Comparison of ENCODE assay signal across 16 mouse cellular contexts in genomic region chr4:105641582-105641981, GRCm38 (mm10).
DNase-seq lines count a peak whose midpoint lies in the region; ATAC-seq and TF ChIP-seq lines count a peak whose summit lies in the region.
"Had no signal": no experiment of that assay in that cellular context is flagged by ENCODE, and none has a peak within 500 bp of the region (broad histone marks: within the 10 kb centered on the region; RNA-seq: fewer than 3 reads in every experiment).

No protein-coding gene starts in this region.

- H3K79me3 ChIP-seq in C2C12 (ENCODE audit: low read depth): no peaks in the 10 kb centered on the region

- no peak overlapping the region for H3K9ac ChIP-seq in liver, embryonic 16.5 days (ENCODE audit: low read depth, low read length)
- H3K9ac ChIP-seq: embryonic facial prominence, embryonic 15.5 days; liver, embryonic 15.5 days had no signal

- H3K27me3 ChIP-seq in liver, embryonic 16.5 days (ENCODE audit: control insufficient read depth, insufficient read depth, low read depth, low read length): no peaks in the 10 kb centered on the region
- H3K27me3 ChIP-seq in C2C12 (ENCODE audit: control insufficient read depth, insufficient read depth, insufficient read length): no peaks in the 10 kb centered on the region
- H3K27me3 ChIP-seq: embryonic facial prominence, embryonic 15.5 days; liver, embryonic 15.5 days had no signal

- no peak overlapping the region for H3ac ChIP-seq in C2C12 (ENCODE audit: control insufficient read depth, insufficient read length, low read depth)

- DNase-seq in gastrocnemius, adult 18-20 months (ENCODE audit: low spot score): peak; percentile 66
- DNase-seq in gastrocnemius, postnatal 10 days: no peak
- DNase-seq in liver: no peak
- peak; percentile 26 for DNase-seq in lung, postnatal 10 days
- no peak for DNase-seq in thymus, postnatal 4 days
- DNase-seq: B cell, adult 2 months; cerebellum, adult 11 months; right cerebral cortex, postnatal 25 days; thymus, postnatal 14 days had no signal

- H3K27ac ChIP-seq in liver, embryonic 16.5 days (ENCODE audit: low read length): peak overlapping the region; percentile 34; the same call in 1 of the 2 replicates
- H3K27ac ChIP-seq: embryonic facial prominence, embryonic 15.5 days; liver, embryonic 15.5 days had no signal

- no peaks in the 10 kb centered on the region for H3K9me3 ChIP-seq in liver, embryonic 16.5 days (replicated peaks; ENCODE audit: control insufficient read depth, low read length)
- H3K9me3 ChIP-seq: embryonic facial prominence, embryonic 15.5 days; liver, embryonic 15.5 days had no signal

- 0 out of 2 replicates have a peak, but pooled peaks cover 2% of the 10 kb centered on the region for H3K4me1 ChIP-seq in liver, embryonic 16.5 days (ENCODE audit: control insufficient read depth, low read depth, low read length)
- H3K4me1 ChIP-seq: embryonic facial prominence, embryonic 15.5 days; liver, embryonic 15.5 days had no signal

- no peak for TF ChIP-seq CTCF in C2C12 (IDR thresholded peaks at IDR 0.05; ENCODE audit: control insufficient read depth, insufficient read depth, insufficient read length)

- no peak overlapping the region for H3K4me3 ChIP-seq in liver, embryonic 16.5 days (ENCODE audit: low read depth, low read length)
- no peak overlapping the region for H3K4me3 ChIP-seq in C2C12 (ENCODE audit: insufficient read depth, poor library complexity, severe bottlenecking)
- H3K4me3 ChIP-seq: embryonic facial prominence, embryonic 15.5 days; liver, embryonic 15.5 days had no signal

- 54% methylated on average over 4 of the region's 4 CpGs for WGBS in liver, embryonic 16.5 days (ENCODE audit: insufficient replicate concordance)

- H3K79me2 ChIP-seq in C2C12 (ENCODE audit: control insufficient read depth, insufficient read depth): no peaks in the 10 kb centered on the region

- H3K36me3 ChIP-seq in liver, embryonic 16.5 days (ENCODE audit: control insufficient read depth, insufficient read depth): no peaks in the 10 kb centered on the region
- no peaks in the 10 kb centered on the region for H3K36me3 ChIP-seq in C2C12 (ENCODE audit: control insufficient read depth, insufficient read depth)
- H3K36me3 ChIP-seq: embryonic facial prominence, embryonic 15.5 days; liver, embryonic 15.5 days had no signal

- H3K4me2 ChIP-seq in liver, embryonic 16.5 days (ENCODE audit: low read depth, low read length): no peak overlapping the region
- H3K4me2 ChIP-seq: embryonic facial prominence, embryonic 15.5 days; liver, embryonic 15.5 days; midbrain, embryonic 11.5 days had no signal

- ATAC-seq in liver, embryonic 16.5 days (ENCODE audit: low read depth): peak; percentile 39; the same call in 1 of the 2 replicates
- ATAC-seq in granulocyte monocyte progenitor cell, adult 5-6 weeks (replicated peaks; ENCODE audit: poor library complexity, severe bottlenecking): no peak
- ATAC-seq: forebrain, embryonic 14.5 days had no signal

TF ChIP-seq in C2C12, 6 proteins besides CTCF, POLR2A, EP300 and RAD21:
- TF ChIP-seq MYOD1 (IDR thresholded peaks at IDR 0.05; ENCODE audit: control insufficient read depth, insufficient read length, low read depth) (peak; percentile 62), CEBPB (IDR thresholded peaks at IDR 0.05; ENCODE audit: low read depth) (peak; percentile 85), USF1 (IDR thresholded peaks at IDR 0.05; ENCODE audit: low read depth) (no peak)

Comparison
In these comparisons a context has a peak if more than half of its experiments do, and no peak if none do; other contexts are left out.
1. DNase-seq: peak in gastrocnemius, adult 18-20 months (single experiment) and lung, postnatal 10 days (single experiment); none in gastrocnemius, postnatal 10 days (single experiment), liver (single experiment) and thymus, postnatal 4 days (single experiment).